Mouse (Mus musculus) C2C12 (cell line): Measurements from ENCODE around the gene Timp2.

Experiments
- CTCF ChIP-seq: IDR thresholded peaks from one replicate; pipeline ENCODE4 v1.5.1; 2011; ENCODE audit not compliant: control insufficient read depth, insufficient read depth, insufficient read length
- MAX ChIP-seq: IDR thresholded peaks from one replicate; pipeline ENCODE4 v1.6.1; 2011; ENCODE audit warnings: mild to moderate bottlenecking, control low read depth

GRCm38 (mm10) chr11:118289037-118289511 is 66.5 kb downstream of the Timp2 start:
- TF ChIP-seq CTCF (no peak), MAX (no peak)
